Mouse (Mus musculus) adrenal gland, postnatal 10 days (tissue): Measurements from ENCODE around the gene Clasp1. TPM values are rescaled to one million over a fixed set of nuclear protein-coding genes. Genes with fewer than 3 reads are reported as not detected.
A peak's percentile ranks its signal among the peaks of the same experiment; 100 is the strongest.

Source experiments
- DNase-seq: peaks from one replicate; pipeline ENCODE4 v3.0.0; 2021; ENCODE audit warnings: mixed read lengths
- total RNA-seq, 2 experiments: library from RNA; stranded (reverse); gene quantifications; 2 replicates each; pipeline ENCODE4 v1.2.3; 2021

Clasp1 gene
- total RNA-seq, 2 experiments from 2014 or later = 39.7 to 60.7 TPM

DNA sequence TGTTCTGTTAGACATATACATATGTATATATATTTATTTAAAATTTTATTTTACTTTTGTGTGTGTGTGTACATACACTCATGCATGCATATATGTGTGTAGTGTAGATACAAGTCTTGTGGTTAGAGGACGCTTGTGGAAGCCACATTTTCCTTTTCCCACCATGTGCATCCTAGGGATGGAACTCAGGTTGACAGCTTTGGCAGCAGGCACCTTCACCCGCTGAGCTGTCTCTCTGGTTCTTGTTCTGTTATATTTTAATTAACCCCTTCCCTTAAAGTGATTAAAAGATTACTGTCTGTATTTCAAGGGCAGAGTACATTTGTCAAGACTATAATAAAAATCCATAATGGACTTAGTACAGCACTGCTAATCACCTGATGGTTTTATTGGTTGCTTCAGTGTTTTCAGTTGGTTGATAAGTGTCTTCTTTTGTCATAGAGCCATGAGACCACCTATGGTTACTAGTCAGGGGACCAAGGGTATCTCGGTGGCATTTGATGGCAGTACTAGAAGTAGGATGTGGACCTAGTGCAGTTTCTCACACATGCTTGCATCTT, 62.1 kb downstream of the Clasp1 start:
- DNase-seq = no peak

DNA sequence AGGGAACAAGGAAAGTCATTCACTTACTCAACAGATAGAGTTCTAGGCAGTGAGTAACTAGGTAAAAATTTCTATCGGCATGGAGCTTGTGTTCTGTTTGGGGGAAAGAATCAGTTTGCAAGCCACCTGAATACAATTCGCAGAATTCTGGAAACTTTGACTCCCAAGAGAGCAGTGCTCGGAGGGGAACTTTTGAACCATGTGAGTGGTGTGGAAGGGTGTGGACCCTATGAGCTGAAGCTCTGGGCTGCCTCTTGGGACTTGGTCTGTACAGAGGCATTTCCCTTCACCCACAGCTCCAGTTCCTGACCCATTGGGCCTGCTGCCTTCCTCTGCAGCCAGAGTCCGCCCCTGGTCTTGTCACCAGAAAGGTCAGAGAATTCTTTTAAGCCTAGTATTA, 64.7 kb downstream of the Clasp1 start:
- DNase-seq = no peak

DNA sequence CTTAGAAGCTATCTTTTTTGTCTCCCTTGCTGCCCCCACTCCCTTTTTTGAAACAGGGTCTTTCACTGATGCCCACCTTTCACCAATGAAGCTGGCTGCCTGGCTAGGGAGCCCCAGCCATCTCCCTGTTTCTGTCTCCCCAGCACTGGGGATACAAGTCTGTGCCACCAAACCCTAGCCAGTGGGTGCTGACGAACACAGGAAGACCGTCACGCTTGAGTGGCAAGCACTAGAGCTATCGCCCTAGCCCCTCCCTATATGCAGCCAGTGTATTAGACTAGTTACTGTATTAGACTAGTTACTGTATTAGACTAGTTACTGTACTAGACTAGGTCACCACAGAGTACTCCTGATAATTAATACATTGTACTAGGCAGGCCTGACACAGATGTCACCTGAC, 66.0 kb downstream of the Clasp1 start:
- DNase-seq = no peak

DNA sequence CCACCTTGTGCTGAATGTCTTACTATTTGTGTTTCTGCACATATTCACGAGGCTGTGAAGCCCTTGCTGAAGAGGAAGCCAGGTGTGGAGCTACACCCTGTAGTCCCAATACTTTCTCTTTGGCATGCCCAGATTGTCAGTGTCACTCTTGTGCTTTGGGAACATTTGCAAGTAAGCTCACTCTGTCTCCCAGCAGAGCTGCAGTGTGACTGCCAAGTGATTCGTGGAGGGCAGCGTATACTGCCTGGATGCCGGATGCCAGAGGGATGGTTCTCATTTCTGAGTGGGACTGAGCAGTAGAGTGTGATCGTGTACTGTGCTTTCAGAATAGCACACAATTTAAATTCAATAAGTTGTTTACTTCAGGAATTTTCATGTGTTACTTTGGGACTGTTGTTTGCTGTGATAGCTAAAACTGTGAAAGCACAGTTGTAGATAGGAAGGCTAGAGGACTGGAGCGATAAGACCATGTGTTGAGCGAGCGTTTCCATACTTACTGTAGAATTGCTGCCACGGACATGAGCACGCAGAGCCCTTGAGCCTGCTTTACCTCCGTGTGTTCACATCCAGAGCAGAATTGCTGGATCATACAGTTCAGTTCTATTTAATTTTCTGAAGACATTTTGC, 68.5 kb downstream of the Clasp1 start:
- no peak for DNase-seq

- DNase-seq = no peak
Measured at GRCm38 (mm10) chr1:118457883-118458259, 69.0 kb downstream of the Clasp1 start.

DNA sequence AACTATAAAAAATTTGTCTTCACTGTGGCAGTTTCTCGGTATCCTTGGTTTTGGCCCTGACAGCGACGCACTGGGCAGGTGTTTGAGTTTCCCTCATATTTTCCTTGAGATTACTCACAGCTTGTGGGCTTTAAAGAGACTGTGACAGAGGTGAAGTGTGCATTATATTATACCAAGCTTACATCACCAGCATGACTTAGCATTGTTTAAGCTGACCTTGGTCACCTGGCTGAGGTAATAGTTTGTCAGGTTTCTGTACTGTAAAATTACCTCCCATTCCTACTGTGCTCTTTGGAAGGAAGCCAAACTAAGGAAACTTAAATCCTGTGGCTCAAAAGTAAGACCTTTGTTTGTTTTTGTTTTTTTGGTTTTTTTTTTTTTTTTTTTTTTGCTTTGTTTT, 69.4 kb downstream of the Clasp1 start:
- DNase-seq = no peak

GRCm38 (mm10) chr1:118458963-118459920, 70.4 kb downstream of the Clasp1 start:
- DNase-seq = peak; percentile 93

DNA sequence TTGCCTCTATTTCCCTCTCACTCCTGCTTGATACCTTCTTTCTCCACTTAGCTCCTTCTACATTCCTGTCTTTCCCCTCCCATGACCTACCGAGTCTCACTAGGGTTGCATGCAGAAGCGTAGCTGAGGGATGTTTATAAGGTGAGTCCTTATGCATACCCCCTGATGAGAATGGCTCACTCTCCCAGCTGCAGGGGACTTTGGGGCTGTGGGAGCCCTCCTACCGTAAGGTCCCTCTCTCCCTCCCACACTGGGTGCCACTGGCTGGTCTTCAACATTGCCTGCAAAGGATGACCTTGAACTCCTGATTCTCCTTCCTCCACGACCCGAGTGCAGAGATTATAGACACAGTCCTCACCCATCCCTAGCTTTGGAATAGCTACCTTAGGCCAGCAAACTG, 71.9 kb downstream of the Clasp1 start:
- DNase-seq = no peak

DNA sequence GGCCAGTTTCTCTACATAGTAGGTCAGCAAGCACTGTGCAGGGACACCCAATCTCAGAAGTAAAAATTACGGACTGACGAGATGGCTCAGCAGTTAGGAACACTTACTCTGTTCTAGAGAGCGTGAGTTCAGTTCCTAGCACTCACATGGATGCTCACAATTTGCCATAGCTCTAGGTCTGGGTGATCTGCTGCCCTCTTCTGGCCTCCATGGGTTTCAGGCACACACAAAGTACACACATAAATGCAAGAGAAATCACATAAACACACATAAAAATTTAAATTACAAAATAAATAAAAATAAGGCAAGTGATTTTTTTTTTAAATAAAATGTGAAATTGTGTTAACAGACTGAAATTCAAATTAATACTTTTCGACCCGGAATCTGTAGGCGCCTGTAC, 77.2 kb downstream of the Clasp1 start:
- no peak for DNase-seq

DNA sequence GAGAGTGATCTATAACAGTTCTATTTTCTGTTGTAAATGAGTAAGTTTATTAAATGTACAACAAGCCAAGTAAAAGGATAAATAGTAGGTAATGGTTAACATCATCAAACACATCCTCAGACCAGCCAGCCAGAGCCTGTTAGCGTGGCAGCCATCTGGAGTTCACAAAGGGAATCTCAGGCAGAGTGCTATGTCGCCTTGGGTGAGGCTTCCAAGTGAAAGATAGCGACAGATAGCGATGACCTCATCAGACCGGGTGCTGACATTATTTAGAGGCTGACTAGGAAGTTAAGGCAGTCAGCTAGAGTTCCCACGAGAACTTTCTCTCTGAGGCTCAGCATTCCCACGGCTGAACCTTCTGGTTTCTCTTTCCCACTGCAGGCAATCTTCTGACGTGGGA, 83.5 kb downstream of the Clasp1 start:
- no peak for DNase-seq

DNA sequence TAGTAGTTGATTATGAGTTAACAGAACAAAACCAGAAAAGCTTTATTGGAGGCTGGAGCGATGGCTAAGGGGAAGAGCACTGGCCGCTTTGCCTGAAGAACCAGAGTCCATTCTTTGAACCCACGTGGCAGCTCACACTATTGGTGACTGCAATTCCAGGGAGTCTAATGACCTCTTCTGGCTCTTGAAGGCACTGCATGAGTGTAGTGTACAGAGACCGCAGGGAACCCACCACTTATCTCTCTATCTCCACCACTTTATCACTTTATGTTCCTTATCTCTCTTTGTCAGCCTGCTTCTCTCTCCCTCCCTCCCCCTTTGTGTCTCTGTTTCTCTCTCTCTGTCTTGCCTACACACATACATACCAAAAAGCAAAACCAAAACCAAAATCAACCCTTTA, 88.1 kb downstream of the Clasp1 start:
- peak; percentile 56 for DNase-seq

DNA sequence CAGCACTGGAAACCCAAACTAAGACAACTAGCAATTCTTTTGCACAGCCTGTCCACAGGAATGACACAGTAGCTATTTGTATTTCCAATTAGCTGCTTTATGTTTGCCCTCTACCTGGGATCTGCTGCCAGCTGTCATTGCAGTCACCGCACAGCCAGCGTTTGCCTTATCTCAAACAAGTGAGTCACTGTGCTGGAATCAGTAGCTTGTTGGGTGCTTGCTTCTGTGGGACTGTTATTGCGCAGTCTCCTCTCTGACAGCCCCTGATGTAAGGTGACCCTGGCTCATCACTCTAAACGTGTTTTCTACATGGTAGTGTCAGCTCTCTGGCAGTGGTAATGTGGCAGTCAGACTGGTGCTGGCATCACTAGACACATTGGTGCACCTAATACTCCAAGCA, 90.4 kb downstream of the Clasp1 start:
- no peak for DNase-seq

GRCm38 (mm10) chr1:118480484-118481364, 91.9 kb downstream of the Clasp1 start:
- DNase-seq = no peak

DNA sequence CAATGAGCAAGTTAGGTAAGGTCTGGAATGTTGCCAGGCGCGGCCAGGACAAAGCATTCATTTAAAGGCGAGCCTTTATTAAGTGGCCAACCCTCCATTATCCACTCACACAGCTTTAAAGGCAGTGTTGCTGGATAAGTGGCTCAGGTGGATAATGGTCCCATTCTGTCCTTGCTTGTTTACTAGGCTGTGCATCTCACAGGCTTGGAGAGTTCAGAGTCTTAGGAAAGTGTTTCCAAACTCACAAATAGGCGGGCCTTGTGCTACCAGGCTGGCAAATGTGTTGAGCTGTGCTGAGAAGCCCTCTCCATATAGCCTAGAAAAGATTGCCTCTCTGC, 92.5 kb downstream of the Clasp1 start:
- DNase-seq = peak; percentile 31

DNA sequence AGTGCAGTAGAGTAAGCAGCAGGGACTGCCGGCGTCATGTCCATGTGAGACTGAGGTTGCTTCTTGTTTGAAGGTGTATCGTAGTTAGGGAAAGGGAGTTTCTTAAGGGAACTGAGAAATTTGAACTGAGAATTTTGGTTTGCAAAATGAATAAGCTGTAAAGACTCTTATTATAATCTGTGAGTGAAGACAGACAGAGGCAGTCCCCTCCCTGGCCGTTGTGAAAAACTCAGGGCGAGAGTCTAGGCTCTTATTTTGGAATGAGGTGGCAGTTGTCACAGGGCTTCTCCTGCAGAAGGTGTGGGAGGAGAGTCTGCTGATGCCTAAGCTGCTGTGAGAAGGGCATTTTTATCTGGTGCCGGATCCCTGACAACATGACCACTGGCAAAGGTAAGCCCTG, 92.8 kb downstream of the Clasp1 start:
- no peak for DNase-seq

DNA sequence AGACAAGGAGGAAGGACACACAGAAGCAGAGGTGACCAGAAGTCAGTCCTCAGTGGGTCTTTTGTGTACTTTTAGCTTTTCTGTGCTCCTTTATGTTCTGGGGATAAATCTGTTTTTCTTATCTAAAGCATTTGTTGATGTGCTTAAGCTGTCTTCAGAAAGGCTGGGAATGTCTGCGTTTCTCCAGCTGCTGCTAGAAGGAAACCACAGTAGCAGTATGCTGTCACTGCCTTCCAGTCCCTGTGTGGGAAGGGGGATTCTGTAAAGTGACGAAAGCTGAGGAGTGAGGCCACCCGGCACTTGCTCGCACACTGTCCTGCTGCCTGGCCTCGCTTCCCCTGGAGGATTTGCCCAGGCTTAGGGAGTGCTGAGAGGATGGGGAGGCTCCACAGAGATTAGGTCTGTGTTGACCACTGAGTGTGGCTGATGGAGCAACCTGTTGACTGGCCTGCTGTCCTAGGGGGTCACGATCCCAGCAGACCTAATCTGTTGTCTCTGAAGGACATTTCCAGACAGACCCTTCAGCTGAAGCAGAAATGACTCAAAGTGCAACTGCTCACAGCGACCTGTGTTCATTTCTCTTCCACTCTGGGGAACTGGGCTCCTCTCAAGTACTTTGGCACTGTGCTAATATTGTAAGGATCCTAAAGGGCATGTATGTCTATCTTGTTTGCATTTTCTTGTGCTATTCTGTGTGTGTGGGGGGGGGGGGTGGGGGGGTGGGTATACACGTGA, 93.6 kb downstream of the Clasp1 start:
- DNase-seq = no peak

- no peak for DNase-seq
Measured at GRCm38 (mm10) chr1:118483504-118484096, 94.7 kb downstream of the Clasp1 start.

DNA sequence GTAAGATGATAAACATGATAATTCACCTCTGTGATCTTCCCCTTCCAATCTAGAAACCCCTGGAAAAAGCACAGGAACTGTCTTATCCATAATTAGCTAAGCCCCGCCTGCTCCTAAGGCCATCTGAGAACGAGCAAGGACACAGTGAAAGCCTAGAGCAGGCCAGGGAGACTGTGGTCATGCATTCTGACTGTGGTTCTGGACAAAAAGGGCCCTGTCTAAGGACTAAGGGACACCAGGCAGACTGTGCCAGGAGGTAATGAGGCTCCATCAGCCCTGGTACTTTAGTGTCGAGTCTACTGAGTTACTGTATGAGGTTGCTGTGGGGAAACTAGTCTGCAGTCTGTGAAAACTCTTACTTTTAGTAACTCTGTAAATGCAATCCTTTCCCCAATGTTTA, 96.7 kb downstream of the Clasp1 start:
- DNase-seq = no peak

DNA sequence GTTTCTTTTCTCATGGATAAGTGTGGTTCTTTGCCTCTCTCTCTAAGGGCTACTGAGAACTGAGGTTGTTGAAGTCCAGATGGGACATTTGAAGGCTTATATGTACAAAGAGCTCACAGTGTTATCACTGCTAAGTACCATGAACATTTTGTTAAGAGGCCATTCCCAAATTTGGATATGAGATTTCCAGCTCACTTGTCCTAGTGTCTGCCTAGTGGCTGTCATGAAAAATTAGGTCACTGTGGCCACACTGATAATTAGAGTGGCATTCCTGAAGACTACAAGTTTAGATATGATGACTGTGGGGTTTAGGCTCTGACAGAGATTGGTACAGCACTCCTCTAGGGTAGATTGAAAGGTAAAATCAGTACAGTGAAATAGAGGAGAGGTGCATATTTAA, 97.2 kb downstream of the Clasp1 start:
- no peak for DNase-seq

DNA sequence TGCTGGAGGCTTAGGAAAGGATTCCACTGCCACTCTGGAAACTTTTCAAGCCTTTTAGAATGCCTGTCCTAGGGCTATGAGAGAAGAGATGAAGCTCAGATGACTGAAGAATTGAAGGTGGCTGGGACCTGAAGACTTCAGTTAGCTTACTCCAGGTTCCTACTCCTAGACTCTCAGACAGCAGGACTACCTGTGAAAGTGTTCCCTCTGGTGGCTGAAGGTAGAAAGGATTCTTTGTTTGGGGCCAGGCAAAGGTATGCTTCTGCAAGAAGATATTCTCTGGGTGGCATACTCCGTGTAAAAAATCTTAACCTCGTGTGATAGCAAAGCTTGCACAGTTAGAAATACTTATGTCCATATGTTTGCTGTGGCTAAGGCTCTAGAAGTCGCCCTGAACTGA, 104.0 kb downstream of the Clasp1 start:
- no peak for DNase-seq

GRCm38 (mm10) chr1:118494551-118494950, 105.7 kb downstream of the Clasp1 start:
- no peak for DNase-seq
